Mouse (Mus musculus) neural tube, embryonic 13.5 days (tissue): ENCODE measurements around the gene 4930516K23Rik. TPM values are rescaled to one million over a fixed set of nuclear protein-coding genes. Genes with fewer than 3 reads are reported as not detected.

Experiments used
- ATAC-seq: fragments of 200-750 bp; cut with Nextera tagmentation; 2 replicates; pipeline ENCODE4 v1.8.0; 2017; ENCODE audit warnings: low read depth, mild to moderate bottlenecking, moderate TSS enrichment, moderate library complexity
- H3K27ac ChIP-seq: fragments of 300-500 bp; sonication (generic); replicated peaks from 2 replicates; pipeline ENCODE4 v1.5.1; 2015; ENCODE audit warnings: moderate library complexity, mild to moderate bottlenecking, inconsistent platforms
- H3K27me3 ChIP-seq: fragments of 300-500 bp; sonication (generic); 2 replicates; pipeline ENCODE4 v1.6.1; 2015; ENCODE audit warnings: mild to moderate bottlenecking, inconsistent platforms
- H3K36me3 ChIP-seq: fragments of 300-500 bp; sonication (generic); 2 replicates; pipeline ENCODE4 v1.6.1; 2015; ENCODE audit warnings: mild to moderate bottlenecking, inconsistent platforms
- H3K4me1 ChIP-seq: fragments of 300-500 bp; sonication (generic); replicated peaks from 2 replicates; pipeline ENCODE4 v1.6.1; 2015; ENCODE audit warnings: inconsistent platforms
- H3K4me2 ChIP-seq: fragments of 300-500 bp; sonication (generic); 2 replicates; pipeline ENCODE4 v1.6.1; 2015; ENCODE audit warnings: inconsistent platforms, mild to moderate bottlenecking, moderate library complexity
- H3K4me3 ChIP-seq: fragments of 300-500 bp; sonication (generic); 2 replicates; pipeline ENCODE4 v1.5.1; 2015; ENCODE audit warnings: mild to moderate bottlenecking, inconsistent platforms
- H3K9ac ChIP-seq: fragments of 300-500 bp; sonication (generic); 2 replicates; pipeline ENCODE4 v1.6.1; 2015; ENCODE audit warnings: moderate library complexity, mild to moderate bottlenecking, inconsistent platforms
- H3K9me3 ChIP-seq: fragments of 300-500 bp; sonication (generic); 2 replicates; pipeline ENCODE4 v1.6.1; 2016; ENCODE audit warnings: inconsistent platforms
- polyA plus RNA-seq: library from polyadenylated mRNA; unstranded; fragments of >200 nt; fragmentation: Nextera tagmentation; extraction: Ambion mirVana; gene quantifications from 2 replicates; pipeline ENCODE4 v1.2.1, GENCODE M21; 2015

Gene 4930516K23Rik
- polyA plus RNA-seq, 1 experiment from 2014 or later, result not detected

DNA sequence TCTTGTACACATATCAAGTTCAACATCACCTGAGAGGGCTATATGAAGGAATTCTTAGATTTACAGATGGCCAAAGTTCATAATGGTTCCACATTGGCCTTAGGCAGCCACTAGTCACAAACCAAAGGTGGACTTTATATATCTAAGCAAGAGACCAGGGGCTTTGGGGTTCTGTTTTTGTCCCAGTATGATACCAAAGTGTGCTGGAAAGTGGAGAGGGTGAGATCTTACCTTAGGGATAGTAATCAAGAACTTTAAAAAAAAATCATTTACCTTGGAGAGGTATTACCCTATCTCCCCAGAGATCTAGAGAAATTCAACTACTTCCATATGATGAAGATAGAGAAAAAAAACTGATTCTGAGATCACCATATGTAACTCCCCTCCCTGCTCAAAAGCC, 44.0 kb downstream of the 4930516K23Rik start, which contains the start of gene Olfr639:
TSS of gene Olfr639 (minus strand) at position 101 of the 400 bp plus-strand sequence.
- H3K4me1 ChIP-seq, result no peaks in the 10 kb centered on the region
- H3K4me2 ChIP-seq, result no peak within 1 kb of the TSS
- H3K36me3 ChIP-seq, result no peaks in the 10 kb centered on the region
- no peaks in the 10 kb centered on the region for H3K27me3 ChIP-seq
- no peak within 1 kb of the TSS for H3K27ac ChIP-seq
- ATAC-seq, result no peak
- H3K9me3 ChIP-seq, result no peaks in the 10 kb centered on the region
- H3K9ac ChIP-seq, result no peak within 1 kb of the TSS
- H3K4me3 ChIP-seq, result no peak within 1 kb of the TSS

Other genes with a start within 250 kb of the 4930516K23Rik start
- 1,029 and 1,038 TPM in 2 replicates for gene Hbb-bt, start 247.4 kb downstream of the 4930516K23Rik start, polyA plus RNA-seq
- gene Hbb-bs, start 233.3 kb downstream of the 4930516K23Rik start, polyA plus RNA-seq, result 1,894 and 2,140 TPM in 2 replicates
- gene Hbb-bh2, start 220.9 kb downstream of the 4930516K23Rik start, polyA plus RNA-seq, result not detected in 2 replicates
- gene Hbb-bh1, start 218.3 kb downstream of the 4930516K23Rik start, polyA plus RNA-seq, result 31.8 and 57.0 TPM in 2 replicates
- 3,874 and 4,036 TPM in 2 replicates for gene Hbb-y, start 208.2 kb downstream of the 4930516K23Rik start, polyA plus RNA-seq
- gene Olfr66, start 175.2 kb downstream of the 4930516K23Rik start, polyA plus RNA-seq, result not detected in 2 replicates
- not detected in 2 replicates for gene Olfr64, start 167.0 kb downstream of the 4930516K23Rik start, polyA plus RNA-seq
- gene Olfr65, start 158.0 kb downstream of the 4930516K23Rik start, polyA plus RNA-seq, result not detected in 2 replicates
- gene Olfr631, start 132.6 kb downstream of the 4930516K23Rik start, polyA plus RNA-seq, result not detected in 2 replicates
- 0.08 TPM in 1 of 2 replicates, not detected in the other for gene Olfr632, start 127.1 kb downstream of the 4930516K23Rik start, polyA plus RNA-seq
- not detected in 2 replicates for gene Olfr633, start 117.0 kb downstream of the 4930516K23Rik start, polyA plus RNA-seq
- gene Olfr635, start 90.3 kb downstream of the 4930516K23Rik start, polyA plus RNA-seq, result not detected in 2 replicates
- gene Olfr638, start 62.7 kb downstream of the 4930516K23Rik start, polyA plus RNA-seq, result not detected in 2 replicates
- gene Olfr639, start 44.1 kb downstream of the 4930516K23Rik start, polyA plus RNA-seq, result not detected in 2 replicates
- gene Olfr640, start 35.9 kb downstream of the 4930516K23Rik start, polyA plus RNA-seq, result not detected in 2 replicates
- gene Olfr641, start 26.0 kb downstream of the 4930516K23Rik start, polyA plus RNA-seq, result not detected in 2 replicates
- gene Olfr642, start 8.8 kb downstream of the 4930516K23Rik start, polyA plus RNA-seq, result not detected in 2 replicates
- not detected in 2 replicates for gene Olfr644, start 10.4 kb upstream of the 4930516K23Rik start, polyA plus RNA-seq
- gene Olfr645, start 24.0 kb upstream of the 4930516K23Rik start, polyA plus RNA-seq, result not detected in 2 replicates
- not detected in 2 replicates for gene Olfr646, start 43.4 kb upstream of the 4930516K23Rik start, polyA plus RNA-seq
- not detected in 2 replicates for gene Ubqln5, start 68.4 kb upstream of the 4930516K23Rik start, polyA plus RNA-seq
- not detected in 2 replicates for gene Olfr643, start 76.0 kb upstream of the 4930516K23Rik start, polyA plus RNA-seq
- gene Ubqln3, start 81.8 kb upstream of the 4930516K23Rik start, polyA plus RNA-seq, result not detected in 2 replicates
- not detected in 2 replicates for gene Ubqlnl, start 89.1 kb upstream of the 4930516K23Rik start, polyA plus RNA-seq
- gene Olfm5, start 103.4 kb upstream of the 4930516K23Rik start, polyA plus RNA-seq, result not detected in 2 replicates
- 0.23 and 0.25 TPM in 2 replicates for gene Olfr648, start 121.9 kb upstream of the 4930516K23Rik start, polyA plus RNA-seq
- not detected in 2 replicates for gene Olfr649, start 134.5 kb upstream of the 4930516K23Rik start, polyA plus RNA-seq
- 0.47 and 0.83 TPM in 2 replicates for gene Trim6, start 157.3 kb upstream of the 4930516K23Rik start, polyA plus RNA-seq
- gene Trim34a, start 183.0 kb upstream of the 4930516K23Rik start, polyA plus RNA-seq, result 0.84 TPM in 2 replicates
- gene Trim5, start 226.6 kb upstream of the 4930516K23Rik start, polyA plus RNA-seq, result 0.08 and 0.14 TPM in 2 replicates